Mouse (Mus musculus): ENCODE data around the gene Vtn.
"Not testable (repeated sequence)": the region's sequence is repeated elsewhere in the genome, so short reads cannot be mapped to it uniquely, and the experiment has no call there.

Vtn gene

DNA sequence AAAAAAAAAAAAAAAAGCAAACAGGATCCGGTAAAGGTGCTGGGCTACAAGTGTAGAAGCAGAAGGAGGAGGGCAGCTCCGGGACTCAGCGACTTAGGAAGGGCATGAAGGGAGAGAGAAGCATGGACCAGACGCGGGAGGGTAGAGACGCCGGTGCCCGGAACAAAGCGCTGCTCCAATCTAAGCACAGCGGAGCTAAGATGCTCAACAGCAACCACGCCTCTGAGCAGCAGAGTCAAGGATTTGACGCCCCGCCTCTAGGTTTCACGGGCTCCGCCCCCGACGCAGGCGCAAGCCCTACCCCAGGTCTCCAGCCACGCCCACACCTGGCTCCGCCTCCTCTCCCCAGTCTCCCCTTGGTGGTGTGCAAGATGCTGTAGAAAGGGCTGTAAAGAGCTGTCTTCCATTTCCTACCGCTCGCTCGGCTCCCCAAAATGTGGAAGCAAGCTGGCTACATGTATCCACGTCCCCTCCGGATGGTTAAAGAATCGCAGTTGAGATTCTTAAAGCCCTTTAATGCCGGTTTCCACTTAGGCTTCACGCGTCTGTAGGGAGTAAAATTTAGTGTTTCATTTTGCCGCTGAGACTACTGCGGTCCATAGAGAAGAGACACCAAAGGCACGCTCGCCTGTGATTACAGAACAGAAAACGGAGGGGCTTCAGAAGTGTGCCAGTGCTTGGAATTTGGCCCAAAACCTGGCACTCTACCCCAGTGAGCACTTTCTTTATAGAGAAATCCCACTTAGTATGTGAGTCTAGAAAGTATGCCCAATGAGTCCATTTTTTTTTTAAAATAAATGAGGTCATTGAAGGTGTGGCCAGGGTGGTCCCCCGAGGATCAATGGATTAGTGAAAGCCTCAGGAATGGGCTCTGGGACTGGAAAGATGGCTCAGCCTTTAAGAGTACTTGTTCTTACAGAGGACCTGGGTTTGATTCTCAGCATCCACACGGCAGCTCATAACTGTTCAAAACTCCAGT, 1.1 kb upstream of the Vtn start, which contains the start of gene Sarm1:
Sarm1 (minus strand) TSS at position 211 of the 979 bp plus-strand sequence.
- peak; percentile 99 for DNase-seq (ENCODE audit: low read depth, low spot score)

DNA sequence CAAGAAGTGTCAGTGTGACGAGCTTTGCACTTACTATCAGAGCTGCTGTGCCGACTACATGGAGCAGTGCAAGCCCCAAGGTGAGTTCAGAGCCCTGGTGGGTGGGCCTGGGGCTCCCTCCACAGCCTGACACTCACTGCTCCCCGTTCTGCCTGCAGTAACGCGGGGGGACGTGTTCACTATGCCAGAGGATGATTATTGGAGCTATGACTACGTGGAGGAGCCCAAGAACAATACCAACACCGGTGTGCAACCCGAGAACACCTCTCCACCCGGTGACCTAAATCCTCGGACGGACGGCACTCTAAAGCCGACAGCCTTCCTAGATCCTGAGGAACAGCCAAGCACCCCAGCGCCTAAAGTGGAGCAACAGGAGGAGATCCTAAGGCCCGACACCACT, 652 bp downstream of the Vtn start:
- DNase-seq (ENCODE audit: low read depth, low spot score), result no peak

DNA sequence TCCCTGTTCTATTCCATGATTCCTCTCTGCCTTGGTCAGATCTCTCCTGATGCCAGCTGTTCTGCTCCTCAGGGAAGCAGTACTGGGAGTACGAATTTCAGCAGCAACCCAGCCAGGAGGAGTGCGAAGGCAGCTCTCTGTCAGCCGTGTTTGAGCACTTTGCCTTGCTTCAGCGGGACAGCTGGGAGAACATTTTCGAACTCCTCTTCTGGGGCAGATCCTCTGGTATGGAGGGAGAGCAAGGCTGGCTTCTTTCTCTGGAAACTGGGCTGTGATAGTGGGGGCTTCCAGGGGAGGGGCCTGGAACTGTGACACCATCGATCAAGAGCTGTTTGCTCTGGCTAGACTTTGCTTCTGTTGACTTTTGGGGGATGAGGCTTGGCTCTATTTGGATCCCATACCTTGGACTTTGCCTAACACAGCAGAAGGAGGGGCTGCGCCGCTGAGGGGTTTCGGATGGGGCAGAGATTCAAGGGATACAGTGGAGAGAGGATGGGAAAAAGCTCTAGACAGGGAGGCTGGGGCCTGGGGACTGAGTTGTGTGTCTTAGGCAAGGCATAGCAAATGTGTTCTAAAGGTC, 1.8 kb downstream of the Vtn start:
- DNase-seq (ENCODE audit: low read depth, low spot score), result no peak

DNA sequence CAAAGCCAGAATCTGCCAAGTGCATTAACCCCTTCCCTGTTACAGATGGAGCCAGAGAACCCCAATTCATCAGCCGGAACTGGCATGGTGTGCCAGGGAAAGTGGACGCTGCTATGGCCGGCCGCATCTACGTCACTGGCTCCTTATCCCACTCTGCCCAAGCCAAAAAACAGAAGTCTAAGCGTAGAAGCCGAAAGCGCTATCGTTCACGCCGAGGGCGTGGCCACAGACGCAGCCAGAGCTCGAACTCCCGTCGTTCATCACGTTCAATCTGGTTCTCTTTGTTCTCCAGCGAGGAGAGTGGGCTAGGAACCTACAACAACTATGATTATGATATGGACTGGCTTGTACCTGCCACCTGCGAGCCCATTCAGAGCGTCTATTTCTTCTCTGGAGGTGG, 2.6 kb downstream of the Vtn start:
- DNase-seq (ENCODE audit: low read depth, low spot score), result no peak

DNA sequence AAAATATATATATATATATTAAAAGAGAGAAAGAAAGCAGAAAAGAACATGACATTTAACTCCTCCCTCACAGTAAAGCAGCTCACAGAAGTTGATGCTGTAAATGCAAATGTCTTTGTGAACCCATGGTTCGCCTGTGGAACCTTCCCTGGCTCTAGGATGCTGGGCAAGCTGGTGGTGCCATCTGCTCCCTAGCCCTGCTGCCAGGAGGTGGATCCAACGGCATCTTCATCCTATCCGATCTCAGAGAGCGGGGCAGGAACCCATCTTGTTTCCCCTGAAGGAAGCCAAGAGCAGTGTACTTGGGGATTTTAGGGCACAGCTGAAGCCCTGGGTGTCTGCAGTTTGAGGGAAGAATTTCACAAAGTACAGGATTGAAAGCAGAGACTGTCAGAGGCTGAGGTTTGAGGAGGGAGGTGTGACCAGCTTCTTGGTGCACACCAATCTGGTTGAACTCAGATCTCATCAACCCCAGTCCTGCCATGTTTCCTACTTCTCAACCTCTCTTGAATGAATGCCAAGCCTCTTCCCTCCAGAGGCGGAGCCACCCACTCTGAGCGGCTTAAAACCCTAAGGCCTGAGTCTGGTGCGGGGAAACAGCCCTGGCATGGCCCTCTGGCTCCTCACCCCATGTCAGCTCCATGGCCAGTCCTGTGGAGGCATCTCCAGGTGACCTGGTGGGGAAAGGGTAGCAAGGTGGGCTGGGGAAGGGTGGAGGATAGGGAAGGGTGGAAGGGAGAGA, 4.2 kb downstream of the Vtn start, which contains the start of gene Sebox:
Sebox (plus strand) TSS at position 539 of the 742 bp plus-strand sequence.
- DNase-seq (ENCODE audit: low read depth, low spot score), result peak; percentile 96

DNA sequence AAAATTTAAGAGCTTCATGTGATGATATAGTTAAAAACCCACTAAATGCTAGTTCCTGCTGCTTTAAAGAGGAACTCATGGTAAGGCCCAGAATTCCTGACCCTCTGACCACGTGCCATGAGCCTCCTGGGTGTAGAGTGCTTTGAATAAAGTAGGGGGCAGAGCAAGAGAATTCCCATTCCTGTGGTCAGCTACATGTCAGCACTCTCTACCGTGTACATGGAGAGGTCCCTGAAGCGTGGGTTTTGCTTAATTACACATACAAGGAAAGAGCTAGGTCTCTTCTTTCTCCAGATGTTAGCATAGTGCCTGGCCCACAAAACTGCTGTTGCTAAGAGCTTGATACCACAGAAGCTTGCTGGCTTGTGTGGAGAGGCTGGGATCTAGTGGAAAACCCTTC, 6.5 kb downstream of the Vtn start:
- no peak for DNase-seq (ENCODE audit: low read depth, low spot score)

DNA sequence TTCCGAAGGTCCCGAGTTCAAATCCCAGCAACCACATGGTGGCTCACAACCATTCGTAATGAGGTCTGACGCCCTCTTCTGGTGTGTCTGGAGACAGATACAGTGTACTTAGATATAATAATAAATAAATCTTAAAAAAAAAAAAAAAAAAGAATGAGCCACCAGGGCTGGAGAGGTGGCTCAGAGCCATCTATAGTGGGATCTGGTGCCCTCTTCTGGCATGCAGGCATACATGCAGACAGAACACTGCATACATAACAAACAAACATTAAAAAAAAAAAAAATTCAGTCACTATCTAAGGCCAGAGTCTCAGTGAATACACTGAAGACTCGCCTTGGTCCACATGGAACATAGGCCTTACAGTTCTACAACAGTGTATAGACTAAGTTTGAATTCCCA, 10.3 kb downstream of the Vtn start:
- peak; percentile 48 for DNase-seq (ENCODE audit: low read depth, low spot score)

DNA sequence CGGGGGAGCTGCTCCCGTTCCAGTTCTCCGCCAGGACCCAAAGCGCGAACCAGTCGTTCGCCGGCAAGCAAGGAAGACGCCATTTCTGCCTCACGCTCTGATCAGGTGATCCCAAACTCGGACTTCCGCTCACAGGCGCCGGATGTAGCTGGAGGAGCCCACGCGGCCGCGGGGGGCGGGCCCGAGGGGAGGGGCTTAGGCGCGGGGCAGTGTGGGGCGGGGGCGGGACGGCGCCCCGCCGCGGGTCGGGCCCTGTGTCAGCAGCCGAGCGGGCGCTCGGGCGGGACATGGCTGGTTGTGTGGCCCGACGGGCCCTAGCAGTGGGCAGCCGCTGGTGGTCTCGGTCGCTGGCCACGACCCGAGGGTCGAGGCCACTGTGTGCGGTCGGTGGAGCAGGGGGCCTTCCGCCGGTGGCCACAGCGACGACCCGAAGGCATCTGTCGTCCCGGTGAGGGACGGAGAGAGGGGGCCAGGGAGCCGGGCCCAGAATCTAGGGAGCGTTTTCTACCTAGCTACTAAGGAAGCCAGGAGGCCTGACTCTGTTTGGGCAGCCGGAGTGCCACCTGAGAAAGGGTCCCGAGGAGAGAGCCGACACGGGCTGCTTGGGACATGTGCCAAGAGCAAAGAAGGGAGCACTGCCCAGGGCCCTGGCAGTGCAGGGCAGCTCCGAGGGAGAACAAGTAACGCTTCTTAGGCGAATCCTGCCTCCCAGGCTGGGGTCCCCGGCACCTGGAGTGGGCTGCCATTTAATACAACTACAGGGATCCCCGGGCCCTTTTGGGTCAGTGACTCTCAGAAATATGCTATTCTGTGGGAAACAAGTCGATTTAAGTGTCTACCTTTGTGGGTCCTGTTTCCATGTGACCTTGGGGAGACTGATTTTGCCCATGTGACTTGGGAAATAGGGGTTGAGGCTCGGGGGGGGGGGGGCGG, 13.4 kb downstream of the Vtn start, which contains the start of the genes Tmem199 and Poldip2:
Tmem199 (minus strand) TSS at position 148 of the 933 bp plus-strand sequence.
Poldip2 (plus strand) TSS at position 169 of the 933 bp plus-strand sequence.
- peak; percentile 97 for DNase-seq (ENCODE audit: low read depth, low spot score)

DNA sequence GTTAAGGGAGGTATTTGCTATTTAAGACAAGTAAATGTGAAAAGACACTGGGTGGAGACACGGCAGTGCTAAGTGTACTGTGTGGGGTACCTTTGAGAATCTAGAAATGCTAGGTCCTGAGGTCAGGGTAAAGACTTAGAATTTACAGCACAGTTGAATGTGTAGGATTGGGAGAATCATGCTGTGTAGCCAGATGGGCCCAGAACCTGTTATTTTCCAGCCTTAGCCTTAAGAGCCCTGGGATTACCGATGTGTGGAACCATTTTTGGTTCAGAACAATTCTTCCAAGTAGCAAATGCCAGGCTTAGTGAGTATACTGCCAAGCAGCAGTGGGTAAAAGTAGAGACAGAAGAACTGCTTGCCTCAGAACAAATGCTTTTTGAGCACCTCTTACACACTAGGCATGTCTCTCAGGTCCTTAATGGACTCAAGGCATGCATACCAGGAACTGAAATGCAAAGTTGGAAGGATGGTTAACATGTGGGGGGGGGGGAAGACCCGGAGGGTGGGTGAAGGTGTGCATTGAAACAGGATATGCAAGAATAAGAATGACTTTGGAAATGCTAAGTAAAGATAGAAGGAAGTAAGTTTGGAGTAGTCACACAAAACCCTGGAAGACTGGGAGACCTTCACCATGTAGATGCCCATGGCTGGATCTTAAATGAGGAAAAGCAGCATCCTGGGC, 14.4 kb downstream of the Vtn start:
- DNase-seq (ENCODE audit: low read depth, low spot score), result peak; percentile 73

DNA sequence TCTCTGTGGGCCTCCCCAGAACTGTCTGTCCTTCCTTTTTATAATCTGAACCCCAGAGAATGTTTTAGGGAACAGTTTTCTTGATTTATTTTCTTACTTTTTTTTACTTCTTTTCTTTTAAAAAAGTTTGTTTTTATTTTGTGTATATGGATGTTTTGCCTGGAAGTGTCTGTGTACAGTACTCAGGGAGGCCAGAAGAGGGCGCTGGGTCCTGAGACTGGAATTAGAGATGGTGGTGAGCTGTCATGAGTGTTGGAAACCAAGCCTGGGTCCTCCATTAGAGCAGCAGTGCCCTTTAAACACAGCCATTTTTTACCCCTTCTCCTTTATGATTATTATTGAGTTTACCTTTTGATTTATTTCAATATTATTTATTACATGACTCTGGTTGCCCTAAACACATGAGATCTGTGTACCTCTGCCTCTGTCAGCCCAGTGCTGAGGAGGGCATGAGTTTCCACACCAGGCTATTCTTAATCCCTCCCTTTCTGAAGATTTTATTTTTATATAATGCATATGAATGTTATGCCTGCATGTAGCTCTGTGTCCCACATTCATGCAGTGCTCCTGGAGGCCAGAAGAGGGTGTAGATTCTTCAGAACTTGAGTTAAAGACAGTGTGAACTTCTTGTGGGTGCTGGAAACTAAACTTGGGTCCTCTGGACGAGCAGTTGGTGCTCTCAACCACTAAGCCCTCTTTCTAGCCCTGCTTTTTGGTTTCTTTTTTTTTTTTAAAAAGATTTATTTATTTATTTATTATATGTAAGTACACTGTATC, 16.8 kb downstream of the Vtn start:
- DNase-seq (ENCODE audit: low read depth, low spot score), result no peak

DNA sequence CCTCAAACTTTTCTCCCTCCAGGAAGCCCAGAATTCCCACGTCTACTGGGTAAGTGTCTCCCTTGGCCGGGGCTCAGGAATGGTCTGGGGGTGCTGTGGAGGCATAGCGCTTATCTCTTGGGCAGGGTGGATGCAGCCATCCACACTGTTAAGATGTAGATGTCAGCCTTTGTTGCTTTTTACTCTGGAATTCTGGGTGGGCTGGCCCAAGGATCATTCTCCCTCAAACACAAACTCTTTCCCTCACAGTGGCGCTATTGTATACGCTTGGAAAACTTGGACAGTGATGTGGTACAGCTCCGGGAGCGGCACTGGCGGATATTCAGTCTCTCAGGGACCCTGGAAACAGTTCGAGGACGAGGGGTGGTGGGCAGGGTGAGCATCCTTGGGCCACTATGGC, 20.0 kb downstream of the Vtn start:
- no peak for DNase-seq (ENCODE audit: low read depth, low spot score)

DNA sequence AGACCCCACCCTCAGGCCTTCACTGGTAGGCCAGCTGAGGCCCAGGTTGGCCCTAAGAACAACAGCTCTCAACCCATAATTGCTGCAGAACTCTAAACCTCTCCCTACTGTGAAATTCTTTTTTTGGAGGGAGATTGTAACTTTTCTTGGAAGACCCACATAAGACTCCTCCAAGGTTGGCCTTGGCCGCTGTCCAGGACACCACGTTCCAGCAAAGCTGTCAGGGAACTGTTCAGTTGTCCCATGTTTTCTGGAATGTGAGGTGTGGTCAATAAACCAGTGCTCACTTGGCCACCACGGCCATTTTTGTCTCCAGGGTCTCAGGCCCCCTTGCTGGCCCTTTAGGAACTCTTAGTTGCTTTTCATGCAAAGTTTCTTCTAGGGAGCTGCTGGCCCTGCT, 23.0 kb downstream of the Vtn start:
- DNase-seq (ENCODE audit: low read depth, low spot score), result no peak

DNA sequence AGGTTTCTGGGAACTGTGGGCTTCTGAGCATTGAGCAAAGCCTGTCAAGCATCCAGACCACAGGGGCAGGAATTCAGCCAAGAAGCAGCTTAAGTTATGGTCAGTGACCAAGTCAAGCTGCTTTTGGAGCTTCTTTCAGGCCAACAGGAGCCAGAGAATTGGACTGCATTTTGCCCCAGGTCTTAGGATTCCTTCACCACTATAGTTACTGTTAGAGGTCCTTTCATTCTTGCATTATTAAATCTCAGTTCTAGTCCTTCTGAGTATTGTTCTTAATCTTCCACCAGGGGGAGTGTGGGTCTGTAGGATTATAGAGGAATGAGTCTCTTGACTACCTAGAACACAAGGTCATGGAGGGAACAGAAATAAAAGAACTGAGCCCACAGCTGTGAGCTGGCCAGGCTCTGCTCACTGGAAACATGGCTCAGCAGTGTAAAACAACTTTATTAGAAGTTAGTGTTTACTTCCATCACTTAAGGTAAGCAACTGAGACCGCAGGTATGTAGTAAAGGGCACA, 23.6 kb downstream of the Vtn start:
- peak; percentile 40 for DNase-seq (ENCODE audit: low read depth, low spot score)

DNA sequence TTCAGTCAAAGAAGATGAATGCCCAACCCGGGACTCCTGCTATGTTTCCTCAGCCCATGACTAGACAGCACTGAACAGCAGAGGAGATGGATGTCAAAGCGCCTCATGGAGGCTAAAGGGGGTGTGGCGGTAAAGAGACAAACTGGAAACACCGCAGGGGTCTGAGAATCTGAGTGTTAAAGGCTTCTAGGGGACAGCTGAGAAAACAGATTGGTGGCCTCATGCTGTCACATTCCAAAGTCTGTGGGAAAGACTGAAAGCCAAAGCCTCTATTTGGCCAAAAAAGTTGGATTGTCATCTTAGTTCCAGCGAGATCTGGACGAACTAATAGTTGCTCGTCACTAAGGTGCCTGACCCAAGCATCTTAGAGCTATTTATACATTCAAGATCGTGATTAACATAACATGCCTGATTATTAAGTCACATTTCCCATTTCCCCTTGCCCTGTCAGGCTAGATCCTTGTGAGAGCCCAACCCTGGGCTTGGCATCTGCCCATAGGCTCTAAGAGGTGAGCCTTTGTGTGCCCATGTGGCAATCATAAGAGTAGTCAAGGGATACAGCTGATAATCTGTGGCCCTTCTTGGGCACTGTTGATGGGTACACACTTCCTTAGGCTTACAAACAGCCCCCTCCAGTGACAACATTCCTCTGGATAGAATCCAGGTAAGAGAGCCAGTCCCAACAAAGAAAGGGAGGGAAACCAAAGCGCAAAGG, 24.5 kb downstream of the Vtn start:
- peak; percentile 35 for DNase-seq (ENCODE audit: low read depth, low spot score)

DNA sequence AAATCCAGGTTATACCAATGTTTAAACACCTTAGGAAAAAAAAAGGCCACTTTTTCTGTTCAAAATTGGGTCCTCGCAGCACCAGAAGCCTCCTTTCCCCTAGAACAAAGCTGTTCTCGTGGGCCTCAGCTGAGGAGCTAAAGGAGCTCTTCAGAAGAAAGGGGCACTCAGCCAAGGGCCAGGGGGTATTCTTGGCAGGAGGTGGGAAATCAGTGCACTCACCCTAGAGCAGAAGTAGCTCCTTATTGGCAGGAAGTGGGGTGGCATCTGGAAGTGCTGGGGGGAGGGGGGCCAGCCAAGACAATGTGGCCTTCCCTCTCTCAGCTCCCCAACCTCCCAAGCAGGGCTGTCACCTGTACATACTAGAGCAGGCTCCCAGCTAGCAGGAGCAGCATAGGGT, 25.9 kb downstream of the Vtn start:
- no peak for DNase-seq (ENCODE audit: low read depth, low spot score)

DNA sequence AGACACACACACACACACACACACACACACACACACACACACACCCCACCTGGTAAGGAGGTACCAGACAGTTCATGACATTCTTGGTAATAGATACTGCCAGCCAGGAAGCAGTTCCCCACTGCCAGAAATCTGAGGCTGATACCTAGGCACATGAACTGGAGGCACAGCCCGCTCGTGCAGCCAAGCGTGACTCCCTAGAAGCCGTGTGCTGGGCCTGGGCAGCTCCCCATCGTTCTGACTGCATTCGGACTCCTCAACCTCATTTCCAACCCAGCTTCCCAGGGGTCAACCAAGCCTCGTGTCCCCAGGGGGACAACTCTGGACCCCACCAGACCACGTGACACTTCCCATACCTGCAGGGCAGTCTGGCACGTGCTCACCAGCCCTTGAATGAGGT, 29.8 kb downstream of the Vtn start:
- no peak for DNase-seq (ENCODE audit: low read depth, low spot score)

DNA sequence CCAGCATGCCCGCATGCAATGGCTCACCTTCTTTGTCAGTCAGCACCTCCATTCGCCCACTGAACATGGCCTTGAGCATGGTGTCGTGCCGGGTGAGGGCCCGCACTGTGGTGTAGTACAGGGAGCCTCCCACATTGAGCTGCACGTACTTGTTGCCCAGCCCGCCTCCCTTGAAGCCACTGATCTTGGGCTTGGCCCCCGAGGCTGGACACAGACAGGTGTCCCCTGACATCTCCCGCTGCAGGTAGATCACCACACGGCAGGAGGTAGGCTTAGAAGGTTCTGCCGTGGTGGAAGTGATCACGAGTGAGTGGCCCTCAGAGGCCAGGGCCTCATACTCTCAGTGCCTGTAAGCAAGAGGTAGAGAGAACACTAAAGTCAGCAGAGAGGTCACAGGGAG, 31.1 kb downstream of the Vtn start:
- no peak for DNase-seq (ENCODE audit: low read depth, low spot score)

DNA sequence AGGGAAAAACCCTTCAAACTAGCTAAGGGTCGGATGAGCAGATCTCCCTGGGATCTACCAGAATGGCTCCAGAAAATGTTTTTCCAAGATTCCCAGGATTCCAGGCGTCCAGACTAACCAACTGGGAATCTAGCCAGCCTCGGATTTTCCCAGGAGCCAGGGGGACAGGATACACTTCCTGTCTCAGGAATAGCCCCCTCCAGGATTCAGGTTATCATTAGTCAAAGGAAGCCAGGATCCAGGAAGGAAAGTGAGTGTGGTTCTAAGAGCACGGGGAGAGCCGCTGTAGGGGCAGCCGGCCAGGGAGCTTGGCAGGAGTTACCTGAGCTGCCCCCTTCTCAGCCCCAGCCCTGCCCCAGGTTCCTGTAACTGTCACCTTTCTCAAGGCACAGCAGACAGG, 32.2 kb downstream of the Vtn start:
- DNase-seq (ENCODE audit: low read depth, low spot score), result no peak

DNA sequence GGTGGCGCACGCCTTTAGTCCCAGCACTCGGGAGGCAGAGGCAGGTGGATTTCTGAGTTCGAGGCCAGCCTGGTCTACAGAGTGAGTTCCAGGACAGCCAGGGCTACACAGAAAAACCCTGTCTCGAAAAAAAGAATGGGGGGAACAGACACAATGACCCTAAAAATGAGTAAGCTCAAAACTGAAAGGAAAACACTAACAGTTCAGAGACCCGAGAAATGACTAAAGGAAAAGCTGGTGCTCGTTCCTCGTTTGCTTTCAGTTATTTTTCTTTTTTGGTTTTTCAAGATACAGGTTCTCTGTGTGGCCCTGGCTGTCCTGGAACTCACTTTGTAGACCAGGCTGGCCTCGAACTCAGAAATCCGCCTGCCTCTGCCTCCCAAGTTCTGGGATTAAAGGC, 32.6 kb downstream of the Vtn start:
- not testable (repeated sequence) for DNase-seq (ENCODE audit: low read depth, low spot score)
